Mouse (Mus musculus): ENCODE data around the gene Srsf11. TPM values are rescaled to one million over a fixed set of nuclear protein-coding genes. Genes with fewer than 3 reads are reported as not detected.

Gene Srsf11
- polyA plus RNA-seq (2015; fragmentation: Illumina TruSeq; extraction: RNeasy Lipid Tissue Mini Kit (QIAGEN cat#74804); ENCODE audit: insufficient read depth, low read depth, low replicate concordance) = 79.2 TPM

GRCm38 (mm10) chr3:158036329-158036988 is at the start of gene Srsf11, which contains the start of gene Lrrc40:
Gene Srsf11 (minus strand): TSS chr3:158036639.
Gene Lrrc40 (plus strand): TSS chr3:158036662.

Other genes starting within 250 kb of the Srsf11 start
- gene Cth, start 111.6 kb downstream of the Srsf11 start, polyA plus RNA-seq (2015; fragmentation: Illumina TruSeq; extraction: RNeasy Lipid Tissue Mini Kit (QIAGEN cat#74804); ENCODE audit: insufficient read depth, low read depth, low replicate concordance) = 12.7 TPM
- 6.8 TPM for gene Ankrd13c, start 89.4 kb downstream of the Srsf11 start, polyA plus RNA-seq (2015; fragmentation: Illumina TruSeq; extraction: RNeasy Lipid Tissue Mini Kit (QIAGEN cat#74804); ENCODE audit: insufficient read depth, low read depth, low replicate concordance)
- gene Lrrc40, start within 50 bp of the Srsf11 start, polyA plus RNA-seq (2015; fragmentation: Illumina TruSeq; extraction: RNeasy Lipid Tissue Mini Kit (QIAGEN cat#74804); ENCODE audit: insufficient read depth, low read depth, low replicate concordance) = 1.7 TPM

Data from pancreas, adult 10 weeks (tissue).